Mouse (Mus musculus) neural tube, embryonic 13.5 days (tissue): ENCODE results near the gene Mc1r. TPM values are rescaled to one million over a fixed set of nuclear protein-coding genes. Genes with fewer than 3 reads are reported as not detected.

ENCODE experiments used
- polyA plus RNA-seq: library from polyadenylated mRNA; unstranded; fragments of >200 nt; fragmentation: Nextera tagmentation; extraction: Ambion mirVana; gene quantifications from 2 replicates; pipeline ENCODE4 v1.2.1, GENCODE M21; 2015

The Mc1r gene
- polyA plus RNA-seq, 1 experiment from 2014 or later = 0.22 TPM

Other genes starting within 250 kb of the Mc1r start
- gene Sult5a1, start 248.8 kb upstream of the Mc1r start, polyA plus RNA-seq = 1.2 and 2.4 TPM in 2 replicates
- gene Dpep1, start 220.9 kb upstream of the Mc1r start, polyA plus RNA-seq = 0.08 and 0.19 TPM in 2 replicates
- gene Chmp1a, start 194.3 kb upstream of the Mc1r start, polyA plus RNA-seq = 164 and 175 TPM in 2 replicates
- 7.6 and 7.7 TPM in 2 replicates for gene Spata33, start 194.3 kb upstream of the Mc1r start, polyA plus RNA-seq
- 37.2 and 42.4 TPM in 2 replicates for gene Cdk10, start 182.3 kb upstream of the Mc1r start, polyA plus RNA-seq
- 4.4 and 4.8 TPM in 2 replicates for gene Spata2l, start 170.9 kb upstream of the Mc1r start, polyA plus RNA-seq
- gene Zfp276, start 152.9 kb upstream of the Mc1r start, polyA plus RNA-seq = 22.1 and 24.1 TPM in 2 replicates
- 49.2 and 50.0 TPM in 2 replicates for gene Vps9d1, start 152.8 kb upstream of the Mc1r start, polyA plus RNA-seq
- 9.3 and 11.0 TPM in 2 replicates for gene Fanca, start 88.5 kb upstream of the Mc1r start, polyA plus RNA-seq
- gene Spire2, start 74.4 kb upstream of the Mc1r start, polyA plus RNA-seq = 35.9 and 40.2 TPM in 2 replicates
- 317 and 328 TPM in 2 replicates for gene Tcf25, start 33.4 kb upstream of the Mc1r start, polyA plus RNA-seq
- 1,543 and 1,658 TPM in 2 replicates for gene Tubb3, start 4.3 kb downstream of the Mc1r start, polyA plus RNA-seq
- 43.3 and 44.5 TPM in 2 replicates for gene Def8, start 16.4 kb downstream of the Mc1r start, polyA plus RNA-seq
- 50.8 and 54.0 TPM in 2 replicates for gene Afg3l1, start 70.8 kb downstream of the Mc1r start, polyA plus RNA-seq
- gene Dbndd1, start 108.4 kb downstream of the Mc1r start, polyA plus RNA-seq = 68.6 and 84.2 TPM in 2 replicates
- 41.1 and 45.8 TPM in 2 replicates for gene Gas8, start 111.7 kb downstream of the Mc1r start, polyA plus RNA-seq
- gene Rhou, start 246.8 kb downstream of the Mc1r start, polyA plus RNA-seq = 15.9 and 16.1 TPM in 2 replicates